Mouse (Mus musculus): Measurements from ENCODE around the gene Trpv4. TPM values are rescaled to one million over a fixed set of nuclear protein-coding genes. Genes with fewer than 3 reads are reported as not detected.

Trpv4 gene
- 0.78 and 0.84 TPM in 2 replicates for polyA plus RNA-seq (2014; fragmentation: Nextera tagmentation; extraction: Ambion mirVana)

GRCm38 (mm10) chr5:114658255-114658654, at the start of gene Trpv4:
Gene Trpv4 (minus strand): TSS chr5:114658421.
- H3K4me1 ChIP-seq (ENCODE audit: control insufficient read depth in 2 of 2, insufficient read depth in 2 of 2, low read length in 2 of 2), result peaks cover 6 to 7% of the 10 kb centered on the region in 2 experiments; a peak in 3 of 4 replicates
- peak within 1 kb of the TSS; percentile 66 for H3K9ac ChIP-seq (ENCODE audit: low read length)
- no peaks in the 10 kb centered on the region for H3K9me3 ChIP-seq (ENCODE audit: control insufficient read depth, low read length)
- ATAC-seq (ENCODE audit: insufficient number of reproducible peaks, insufficient read depth, low FRiP score, low read depth), result 0 out of 2 replicates have a peak, but pooled peaks have one; percentile 44
- H3K4me3 ChIP-seq (ENCODE audit: control insufficient read depth in 1 of 2, insufficient read depth in 1 of 2, low read depth in 1 of 2, low read length in 2 of 2), result peak within 1 kb of the TSS; percentile 52 to 56
- 1% methylated on average over 38 of the region's 47 CpGs for WGBS
- peak within 1 kb of the TSS; percentile 90 for H3K4me2 ChIP-seq (ENCODE audit: low read length)
- peaks cover 52% of the 10 kb centered on the region for H3K27me3 ChIP-seq (ENCODE audit: control insufficient read depth, insufficient read depth, low read length)
- no peak within 1 kb of the TSS for H3K27ac ChIP-seq (replicated peaks in 1 of 2; ENCODE audit: control insufficient read depth in 1 of 2, insufficient read depth in 1 of 2, low read depth in 2 of 2, low read length in 2 of 2)
- H3K36me3 ChIP-seq (ENCODE audit: control insufficient read depth, insufficient read depth, low read length), result no peaks in the 10 kb centered on the region

GRCm38 (mm10) chr5:114707265-114708068, 49.2 kb upstream of the Trpv4 start, which contains the start of gene Tchp:
Gene Tchp (plus strand): TSS chr5:114707760.
- WGBS, result 3% methylated on average over 49 of the region's 49 CpGs
- H3K27ac ChIP-seq (replicated peaks in 1 of 2; ENCODE audit: control insufficient read depth in 1 of 2, insufficient read depth in 1 of 2, low read depth in 2 of 2, low read length in 2 of 2), result no peak within 1 kb of the TSS
- peaks cover 32% of the 10 kb centered on the region for H3K36me3 ChIP-seq (ENCODE audit: control insufficient read depth, insufficient read depth, low read length)
- H3K9me3 ChIP-seq (ENCODE audit: control insufficient read depth, low read length), result no peaks in the 10 kb centered on the region
- H3K4me2 ChIP-seq (ENCODE audit: low read length), result peak within 1 kb of the TSS; percentile 91
- peak; percentile 62; the same call in 1 of the 2 replicates for ATAC-seq (ENCODE audit: insufficient number of reproducible peaks, insufficient read depth, low FRiP score, low read depth)
- H3K4me3 ChIP-seq (ENCODE audit: control insufficient read depth in 1 of 2, insufficient read depth in 1 of 2, low read depth in 1 of 2, low read length in 2 of 2), result peak within 1 kb of the TSS; percentile 93 to 99
- H3K27me3 ChIP-seq (ENCODE audit: control insufficient read depth, insufficient read depth, low read length), result no peaks in the 10 kb centered on the region
- peaks cover 5 to 7% of the 10 kb centered on the region in 2 experiments; a peak in 3 of 4 replicates for H3K4me1 ChIP-seq (ENCODE audit: control insufficient read depth in 2 of 2, insufficient read depth in 2 of 2, low read length in 2 of 2)
- H3K9ac ChIP-seq (ENCODE audit: low read length), result peak within 1 kb of the TSS; percentile 86

- WGBS, result 54% methylated on average over 14 of the region's 14 CpGs
- H3K4me1 ChIP-seq (ENCODE audit: control insufficient read depth in 2 of 2, insufficient read depth in 2 of 2, low read length in 2 of 2), result no peaks in the 10 kb centered on the region
- ATAC-seq (ENCODE audit: insufficient number of reproducible peaks, insufficient read depth, low FRiP score, low read depth), result no peak
- H3K27ac ChIP-seq (replicated peaks in 1 of 2; ENCODE audit: control insufficient read depth in 1 of 2, insufficient read depth in 1 of 2, low read depth in 2 of 2, low read length in 2 of 2), result no peak overlapping the region
- H3K36me3 ChIP-seq (ENCODE audit: control insufficient read depth, insufficient read depth, low read length), result no peaks in the 10 kb centered on the region
- H3K27me3 ChIP-seq (ENCODE audit: control insufficient read depth, insufficient read depth, low read length), result no peaks in the 10 kb centered on the region
- no peak overlapping the region for H3K4me2 ChIP-seq (ENCODE audit: low read length)
- H3K9ac ChIP-seq (ENCODE audit: low read length), result no peak overlapping the region
- no peaks in the 10 kb centered on the region for H3K9me3 ChIP-seq (ENCODE audit: control insufficient read depth, low read length)
- no peak overlapping the region for H3K4me3 ChIP-seq (ENCODE audit: control insufficient read depth in 1 of 2, insufficient read depth in 1 of 2, low read depth in 1 of 2, low read length in 2 of 2)
Measured at GRCm38 (mm10) chr5:114702403-114703392, 44.5 kb upstream of the Trpv4 start.

GRCm38 (mm10) chr5:114699015-114699414, 40.8 kb upstream of the Trpv4 start:
- no peak overlapping the region for H3K27ac ChIP-seq (replicated peaks in 1 of 2; ENCODE audit: control insufficient read depth in 1 of 2, insufficient read depth in 1 of 2, low read depth in 2 of 2, low read length in 2 of 2)
- H3K4me3 ChIP-seq (ENCODE audit: control insufficient read depth in 1 of 2, insufficient read depth in 1 of 2, low read depth in 1 of 2, low read length in 2 of 2), result no peak overlapping the region
- WGBS, result 45% methylated on average over 7 of the region's 7 CpGs
- H3K4me2 ChIP-seq (ENCODE audit: low read length), result no peak overlapping the region
- H3K4me1 ChIP-seq (ENCODE audit: control insufficient read depth in 2 of 2, insufficient read depth in 2 of 2, low read length in 2 of 2), result no peaks in the 10 kb centered on the region
- ATAC-seq (ENCODE audit: insufficient number of reproducible peaks, insufficient read depth, low FRiP score, low read depth), result no peak
- H3K36me3 ChIP-seq (ENCODE audit: control insufficient read depth, insufficient read depth, low read length), result no peaks in the 10 kb centered on the region
- 0 out of 2 replicates have a peak, but pooled peaks cover 2% of the 10 kb centered on the region for H3K27me3 ChIP-seq (ENCODE audit: control insufficient read depth, insufficient read depth, low read length)
- H3K9me3 ChIP-seq (ENCODE audit: control insufficient read depth, low read length), result no peaks in the 10 kb centered on the region
- H3K9ac ChIP-seq (ENCODE audit: low read length), result no peak overlapping the region

DNA sequence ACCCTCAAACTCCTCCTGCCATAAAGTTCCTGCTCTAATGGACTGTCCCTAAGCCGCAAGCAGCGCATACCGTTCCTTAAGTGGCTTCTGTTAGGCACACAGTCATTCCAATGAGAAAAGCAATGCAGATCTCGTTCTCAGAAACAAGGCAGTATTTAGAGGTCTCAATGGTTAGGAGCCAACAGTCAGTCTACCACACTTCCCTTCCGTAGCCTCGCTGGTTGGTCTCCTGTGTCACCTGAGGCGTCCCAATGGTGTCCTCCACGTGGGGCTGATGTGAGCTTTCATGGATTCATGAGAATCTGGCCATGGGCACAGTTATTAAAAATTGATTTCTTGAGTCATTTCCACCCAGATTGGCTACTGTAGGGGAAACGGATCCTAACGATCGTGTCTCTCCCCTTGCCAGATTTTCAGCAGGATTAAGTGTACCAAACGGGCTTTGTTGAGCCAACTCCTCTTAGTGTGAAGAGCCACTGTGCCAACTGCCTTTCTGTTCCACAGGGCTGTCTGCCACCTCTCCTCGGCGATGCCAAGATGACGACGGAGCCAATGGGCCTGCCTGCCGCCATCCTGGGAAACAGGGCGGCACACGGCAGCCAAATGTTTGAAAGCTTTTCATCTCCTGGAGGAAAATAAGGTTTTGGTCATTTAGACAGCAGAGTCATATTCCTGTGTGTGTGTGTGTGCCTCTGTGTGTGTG, 40.0 kb upstream of the Trpv4 start:
- H3K4me1 ChIP-seq (ENCODE audit: control insufficient read depth in 2 of 2, insufficient read depth in 2 of 2, low read length in 2 of 2), result no peaks in the 10 kb centered on the region
- no peak overlapping the region for H3K27ac ChIP-seq (replicated peaks in 1 of 2; ENCODE audit: control insufficient read depth in 1 of 2, insufficient read depth in 1 of 2, low read depth in 2 of 2, low read length in 2 of 2)
- 84% methylated on average over 19 of the region's 19 CpGs for WGBS
- no peak overlapping the region for H3K4me3 ChIP-seq (ENCODE audit: control insufficient read depth in 1 of 2, insufficient read depth in 1 of 2, low read depth in 1 of 2, low read length in 2 of 2)
- no peak overlapping the region for H3K4me2 ChIP-seq (ENCODE audit: low read length)
- H3K27me3 ChIP-seq (ENCODE audit: control insufficient read depth, insufficient read depth, low read length), result 0 out of 2 replicates have a peak, but pooled peaks cover 5% of the 10 kb centered on the region
- H3K36me3 ChIP-seq (ENCODE audit: control insufficient read depth, insufficient read depth, low read length), result no peaks in the 10 kb centered on the region
- no peak for ATAC-seq (ENCODE audit: insufficient number of reproducible peaks, insufficient read depth, low FRiP score, low read depth)
- H3K9me3 ChIP-seq (ENCODE audit: control insufficient read depth, low read length), result no peaks in the 10 kb centered on the region
- no peak overlapping the region for H3K9ac ChIP-seq (ENCODE audit: low read length)

- Histone ChIP-seq H3K4me3 (ENCODE audit: control insufficient read depth in 1 of 2, insufficient read depth in 1 of 2, low read depth in 1 of 2, low read length in 2 of 2) (no peak overlapping the region), H3K4me2 (ENCODE audit: low read length) (no peak overlapping the region), H3K9me3 (ENCODE audit: control insufficient read depth, low read length) (no peaks in the 10 kb centered on the region), H3K9ac (ENCODE audit: low read length) (no peak overlapping the region), H3K36me3 (ENCODE audit: control insufficient read depth, insufficient read depth, low read length) (no peaks in the 10 kb centered on the region), H3K27me3 (ENCODE audit: control insufficient read depth, insufficient read depth, low read length) (peaks cover 8% of the 10 kb centered on the region), H3K4me1 (ENCODE audit: control insufficient read depth in 2 of 2, insufficient read depth in 2 of 2, low read length in 2 of 2) (no peaks in the 10 kb centered on the region), H3K27ac (replicated peaks in 1 of 2; ENCODE audit: control insufficient read depth in 1 of 2, insufficient read depth in 1 of 2, low read depth in 2 of 2, low read length in 2 of 2) (no peak overlapping the region)
- WGBS, result 77% methylated on average over 17 of the region's 17 CpGs
- no peak for ATAC-seq (ENCODE audit: insufficient number of reproducible peaks, insufficient read depth, low FRiP score, low read depth)
Measured at GRCm38 (mm10) chr5:114696939-114697338, 38.7 kb upstream of the Trpv4 start.

- no peak for ATAC-seq (ENCODE audit: insufficient number of reproducible peaks, insufficient read depth, low FRiP score, low read depth)
- H3K27ac ChIP-seq (replicated peaks in 1 of 2; ENCODE audit: control insufficient read depth in 1 of 2, insufficient read depth in 1 of 2, low read depth in 2 of 2, low read length in 2 of 2), result no peak overlapping the region
- 63% methylated on average over 5 of the region's 5 CpGs for WGBS
- H3K36me3 ChIP-seq (ENCODE audit: control insufficient read depth, insufficient read depth, low read length), result no peaks in the 10 kb centered on the region
- no peak overlapping the region for H3K4me3 ChIP-seq (ENCODE audit: control insufficient read depth in 1 of 2, insufficient read depth in 1 of 2, low read depth in 1 of 2, low read length in 2 of 2)
- no peak overlapping the region for H3K4me2 ChIP-seq (ENCODE audit: low read length)
- peaks cover 8% of the 10 kb centered on the region for H3K27me3 ChIP-seq (ENCODE audit: control insufficient read depth, insufficient read depth, low read length)
- H3K9me3 ChIP-seq (ENCODE audit: control insufficient read depth, low read length), result no peaks in the 10 kb centered on the region
- peaks cover 3 to 4% of the 10 kb centered on the region in 2 experiments; a peak in 2 of 4 replicates for H3K4me1 ChIP-seq (ENCODE audit: control insufficient read depth in 2 of 2, insufficient read depth in 2 of 2, low read length in 2 of 2)
- H3K9ac ChIP-seq (ENCODE audit: low read length), result no peak overlapping the region
Measured at GRCm38 (mm10) chr5:114695775-114696174, 37.6 kb upstream of the Trpv4 start.
